Mouse (Mus musculus): ENCODE measurements around the gene Olfr322. TPM values are rescaled to one million over a fixed set of nuclear protein-coding genes. Genes with fewer than 3 reads are reported as not detected.

The Olfr322 gene
- not detected for polyA plus RNA-seq (2017; shearing (Covaris generic))

DNA sequence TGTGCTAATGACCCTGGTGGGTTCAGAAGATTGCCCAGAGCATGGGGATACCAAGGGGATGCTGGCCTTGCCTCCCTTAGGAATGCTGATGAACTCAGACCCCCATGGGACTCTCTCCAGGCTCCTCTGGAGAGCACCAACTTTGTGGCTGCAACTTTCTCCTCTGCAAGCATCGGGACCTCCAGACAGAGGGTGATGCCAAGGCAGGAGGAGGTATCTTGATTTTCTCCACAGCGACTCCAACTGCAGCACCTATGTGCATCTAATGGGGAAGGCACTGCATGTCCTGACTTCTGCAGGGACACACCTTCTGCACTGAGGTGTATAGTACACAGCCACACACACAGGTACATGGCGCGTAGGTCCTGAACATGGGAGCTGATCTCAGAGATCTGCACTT lies at the start of gene Olfr322:
Olfr322 (plus strand) TSS at position 187 of the 400 bp plus-strand sequence.

DNA sequence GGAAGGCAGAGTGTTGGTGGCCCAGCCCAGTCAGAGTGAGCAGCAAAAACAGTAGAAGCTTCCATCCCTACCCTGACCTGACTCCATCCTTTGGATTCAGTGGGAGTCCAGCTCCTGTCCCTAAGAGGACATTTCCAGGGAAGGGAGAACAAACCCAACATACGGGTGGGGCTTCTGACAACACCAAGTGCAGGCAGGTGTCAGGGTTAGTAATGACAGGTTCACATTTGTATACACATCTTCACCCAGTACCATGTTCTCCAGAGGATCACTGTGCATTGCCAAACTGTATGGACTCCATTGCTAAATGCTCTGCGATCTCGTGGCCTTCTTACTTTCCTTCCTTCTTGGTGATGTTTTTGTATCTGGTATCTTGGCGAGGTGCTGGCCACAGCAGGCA lies 42.6 kb upstream of the Olfr322 start, which contains the start of gene 2210407C18Rik:
2210407C18Rik (minus strand) TSS at position 101 of the 400 bp plus-strand sequence.

DNA sequence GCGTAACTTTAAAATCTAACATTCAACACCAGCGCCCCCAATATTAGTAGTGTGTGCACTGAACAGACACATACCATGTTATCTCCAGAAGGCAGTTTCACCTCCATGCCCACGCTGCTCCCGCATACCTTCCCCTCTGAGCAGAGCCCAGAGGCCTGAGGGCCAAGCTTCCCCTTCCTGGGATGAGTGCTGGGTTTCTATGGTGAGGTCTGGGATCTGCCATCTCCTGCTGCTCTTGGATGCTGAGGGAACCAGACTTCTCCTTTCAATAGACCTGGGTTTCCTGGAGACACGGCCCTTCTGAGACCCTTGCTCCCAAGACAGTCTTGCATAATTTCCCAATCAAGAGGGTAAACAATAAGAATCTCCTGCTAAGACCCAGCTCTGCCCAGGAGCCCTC lies 28.2 kb upstream of the Olfr322 start, which contains the start of gene Olfr323:
Olfr323 (minus strand) TSS at position 101 of the 400 bp plus-strand sequence.

DNA sequence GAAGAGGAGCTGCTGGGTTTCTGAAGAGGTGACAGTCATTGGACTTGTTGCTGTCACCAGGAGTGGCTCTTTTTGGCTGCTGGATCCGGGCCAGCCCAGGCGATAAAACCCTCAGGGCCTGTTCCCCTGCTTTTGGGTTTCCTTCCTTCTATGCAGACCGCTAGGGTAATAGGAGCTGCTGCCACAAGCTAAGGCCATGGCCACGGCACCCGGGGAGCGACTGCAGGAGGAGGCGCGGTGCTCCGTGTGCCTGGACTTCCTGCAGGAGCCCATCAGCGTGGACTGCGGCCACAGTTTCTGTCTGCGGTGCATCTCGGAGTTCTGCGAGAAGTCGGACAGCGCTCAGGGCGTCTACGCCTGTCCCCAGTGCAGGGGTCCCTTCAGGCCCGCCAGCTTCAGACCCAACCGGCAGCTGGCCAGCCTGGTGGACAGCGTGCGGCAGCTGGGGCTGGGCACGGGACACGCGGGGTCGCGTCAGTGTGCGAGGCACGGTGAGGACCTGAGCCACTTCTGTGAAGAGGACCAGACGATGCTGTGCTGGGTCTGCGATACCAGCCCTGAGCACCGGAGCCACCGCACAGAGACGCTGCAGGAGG lies 18.2 kb upstream of the Olfr322 start, which contains the start of gene Trim58:
Trim58 (plus strand) TSS at position 194 of the 596 bp plus-strand sequence.

DNA sequence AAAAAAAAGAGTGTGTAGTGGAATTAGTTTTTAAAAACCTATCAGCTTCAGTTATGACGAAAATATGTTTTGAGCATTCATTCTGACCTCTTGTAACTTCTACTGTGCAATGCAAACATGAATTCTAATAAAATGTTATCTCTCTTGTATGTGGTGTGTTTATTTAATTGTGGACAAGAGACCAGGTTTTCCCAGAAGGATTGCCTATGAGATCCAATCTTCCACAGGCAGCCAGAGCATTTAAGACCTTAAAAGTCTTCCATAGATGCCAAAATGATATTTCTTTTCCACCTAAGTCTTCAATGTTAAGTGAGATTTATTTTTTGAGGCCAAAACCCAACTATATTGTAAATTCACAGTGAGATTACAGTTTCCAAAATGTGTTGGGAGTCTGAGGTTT lies 22.2 kb downstream of the Olfr322 start, which contains the start of gene Olfr320:
Olfr320 (plus strand) TSS at position 301 of the 400 bp plus-strand sequence.

DNA sequence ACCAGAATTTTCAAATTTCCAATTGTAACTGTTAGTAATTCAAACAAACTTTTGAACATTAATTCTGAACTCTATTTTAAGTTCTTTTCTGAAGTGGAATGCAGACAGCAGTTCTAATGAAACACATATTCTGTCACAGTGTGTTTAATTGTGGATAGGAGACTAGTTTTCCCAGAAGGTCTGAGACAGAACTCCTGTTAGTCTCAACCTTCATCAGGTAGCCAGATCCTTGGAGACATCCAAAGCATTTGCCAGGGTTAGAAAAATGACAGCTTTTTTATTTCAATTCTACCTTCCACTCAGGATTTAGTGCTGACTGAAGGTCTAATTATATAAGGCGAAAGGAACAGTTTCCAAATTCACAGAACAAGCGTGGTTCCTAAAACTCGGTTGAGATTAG lies 40.3 kb downstream of the Olfr322 start, which contains the start of gene Olfr319:
Olfr319 (plus strand) TSS at position 301 of the 400 bp plus-strand sequence.

Other genes starting within 250 kb of the Olfr322 start
- under 1 TPM in 1 of 2 experiments, not detected in 1; 0.61 TPM for gene 1810065E05Rik, start 237.7 kb upstream of the Olfr322 start, polyA plus RNA-seq (2017; shearing (Covaris generic))
- 1 to 10 TPM in 1 of 2 experiments, under 1 TPM in 1; 0.42 to 1.0 TPM for gene Gm12253, start 226.2 kb upstream of the Olfr322 start, polyA plus RNA-seq (2017; shearing (Covaris generic))
- gene Lypd9, start 205.9 kb upstream of the Olfr322 start, polyA plus RNA-seq (2017; shearing (Covaris generic)): not detected
- under 1 TPM in 1 of 2 experiments, not detected in 1; 0.11 TPM for gene Olfr30, start 196.5 kb upstream of the Olfr322 start, polyA plus RNA-seq (2017; shearing (Covaris generic))
- under 1 TPM in 1 of 2 experiments, not detected in 1; 0.72 TPM for gene Olfr332, start 166.2 kb upstream of the Olfr322 start, polyA plus RNA-seq (2017; shearing (Covaris generic))
- gene Olfr331, start 156.2 kb upstream of the Olfr322 start, polyA plus RNA-seq (2017; shearing (Covaris generic)): under 1 TPM in 1 of 2 experiments, not detected in 1; 0.67 TPM
- 1 to 10 TPM in 1 of 2 experiments, not detected in 1; 3.3 TPM for gene Olfr330, start 123.9 kb upstream of the Olfr322 start, polyA plus RNA-seq (2017; shearing (Covaris generic))
- not detected for gene Olfr329-ps, start 112.4 kb upstream of the Olfr322 start, polyA plus RNA-seq (2017; shearing (Covaris generic))
- 1 to 10 TPM in 1 of 2 experiments, not detected in 1; 1.3 TPM for gene Olfr328, start 103.1 kb upstream of the Olfr322 start, polyA plus RNA-seq (2017; shearing (Covaris generic))
- under 1 TPM; 0.24 to 0.29 TPM for gene Olfr224, start 88.2 kb upstream of the Olfr322 start, polyA plus RNA-seq (2017; shearing (Covaris generic))
- gene Olfr325, start 81.1 kb upstream of the Olfr322 start, polyA plus RNA-seq (2017; shearing (Covaris generic)): not detected
- not detected for gene Olfr324, start 63.7 kb upstream of the Olfr322 start, polyA plus RNA-seq (2017; shearing (Covaris generic))
- under 1 TPM in 1 of 2 experiments, not detected in 1; 0.66 TPM for gene 2210407C18Rik, start 42.7 kb upstream of the Olfr322 start, polyA plus RNA-seq (2017; shearing (Covaris generic))
- gene Olfr323, start 28.3 kb upstream of the Olfr322 start, polyA plus RNA-seq (2017; shearing (Covaris generic)): not detected
- gene Trim58, start 18.3 kb upstream of the Olfr322 start, polyA plus RNA-seq (2017; shearing (Covaris generic)): under 1 TPM; 0.07 to 0.29 TPM
- under 1 TPM in 1 of 2 experiments, not detected in 1; 0.48 TPM for gene Olfr320, start 22.3 kb downstream of the Olfr322 start, polyA plus RNA-seq (2017; shearing (Covaris generic))
- under 1 TPM in 1 of 2 experiments, not detected in 1; 0.10 TPM for gene Olfr319, start 40.4 kb downstream of the Olfr322 start, polyA plus RNA-seq (2017; shearing (Covaris generic))
- gene Olfr318, start 65.2 kb downstream of the Olfr322 start, polyA plus RNA-seq (2017; shearing (Covaris generic)): under 1 TPM; 0.07 to 0.40 TPM
- gene Olfr317, start 80.4 kb downstream of the Olfr322 start, polyA plus RNA-seq (2017; shearing (Covaris generic)): not detected
- gene Olfr316, start 94.0 kb downstream of the Olfr322 start, polyA plus RNA-seq (2017; shearing (Covaris generic)): not detected
- gene Olfr315, start 114.4 kb downstream of the Olfr322 start, polyA plus RNA-seq (2017; shearing (Covaris generic)): not detected
- under 1 TPM in 1 of 2 experiments, not detected in 1; 0.39 TPM for gene Olfr314, start 124.2 kb downstream of the Olfr322 start, polyA plus RNA-seq (2017; shearing (Covaris generic))
- not detected for gene Fam183b, start 143.2 kb downstream of the Olfr322 start, polyA plus RNA-seq (2017; shearing (Covaris generic))
- gene Olfr313, start 156.2 kb downstream of the Olfr322 start, polyA plus RNA-seq (2017; shearing (Covaris generic)): not detected
- gene Olfr312, start 170.5 kb downstream of the Olfr322 start, polyA plus RNA-seq (2017; shearing (Covaris generic)): under 1 TPM in 1 of 2 experiments, not detected in 1; 0.10 TPM
- under 1 TPM; 0.12 to 0.17 TPM for gene Olfr311, start 180.5 kb downstream of the Olfr322 start, polyA plus RNA-seq (2017; shearing (Covaris generic))
- 10 to 100 TPM in 1 of 2 experiments, 1 to 10 TPM in 1; 7.6 to 12.7 TPM for gene Gm12258, start 188.4 kb downstream of the Olfr322 start, polyA plus RNA-seq (2017; shearing (Covaris generic))
- gene 2810021J22Rik, start 208.4 kb downstream of the Olfr322 start, polyA plus RNA-seq (2017; shearing (Covaris generic)): 10 to 100 TPM in 1 of 2 experiments, 1 to 10 TPM in 1; 6.5 to 10.4 TPM
- 10 to 100 TPM; 10.1 to 11.1 TPM for gene Zfp39, start 245.4 kb downstream of the Olfr322 start, polyA plus RNA-seq (2017; shearing (Covaris generic))